Comparison of ENCODE assay signal across 7 mouse cellular contexts in genomic region chr1:177257178-177258033, GRCm38 (mm10). TPM values are rescaled to one million over a fixed set of nuclear protein-coding genes. Genes with fewer than 3 reads are reported as not detected.
DNase-seq lines count a peak whose midpoint lies in the region; ATAC-seq and TF ChIP-seq lines count a peak whose summit lies in the region.

No protein-coding gene starts in this region.

- no peak for TF ChIP-seq CTCF in kidney, adult 2 months (conservative IDR thresholded peaks at IDR 0.05; ENCODE audit: insufficient read depth, insufficient read length, low read depth, low read length)

- peaks cover 11% of the 10 kb centered on the region; the same call in 1 of the 2 replicates for H3K4me1 ChIP-seq in embryonic facial prominence, embryonic 12.5 days
- no peaks in the 10 kb centered on the region for H3K4me1 ChIP-seq in kidney, adult 2 months (ENCODE audit: control insufficient read depth, insufficient read depth, low read length)
- H3K4me1 ChIP-seq in limb, embryonic 12.5 days (replicated peaks): peaks cover 22% of the 10 kb centered on the region
- H3K4me1 ChIP-seq in midbrain, embryonic 14.5 days (ENCODE audit: control insufficient read depth, insufficient read depth, low read length): peaks cover 12% of the 10 kb centered on the region

- H3K9ac ChIP-seq in embryonic facial prominence, embryonic 12.5 days: peak overlapping the region; percentile 87
- H3K9ac ChIP-seq in limb, embryonic 12.5 days (replicated peaks): peak overlapping the region; percentile 96
- H3K9ac ChIP-seq in midbrain, embryonic 14.5 days (replicated peaks; ENCODE audit: low read length): peak overlapping the region; percentile 98

- peak; percentile 24; the same call in 1 of the 2 replicates for ATAC-seq in embryonic facial prominence, embryonic 12.5 days (ENCODE audit: insufficient number of reproducible peaks, insufficient read depth, low FRiP score, low TSS enrichment)
- ATAC-seq in limb, embryonic 12.5 days (ENCODE audit: insufficient number of reproducible peaks, insufficient read depth, low FRiP score, low TSS enrichment, low read depth): peak; percentile 56
- peak; percentile 74 for ATAC-seq in midbrain, embryonic 14.5 days (ENCODE audit: low FRiP score, low TSS enrichment)

- no peaks in the 10 kb centered on the region for H3K36me3 ChIP-seq in embryonic facial prominence, embryonic 12.5 days
- H3K36me3 ChIP-seq in kidney, adult 2 months (ENCODE audit: control insufficient read depth, insufficient read depth, low read length): no peaks in the 10 kb centered on the region
- no peaks in the 10 kb centered on the region for H3K36me3 ChIP-seq in limb, embryonic 12.5 days
- no peaks in the 10 kb centered on the region for H3K36me3 ChIP-seq in midbrain, embryonic 14.5 days (ENCODE audit: control insufficient read depth, insufficient read depth, low read length)

- H3K27ac ChIP-seq in embryonic facial prominence, embryonic 12.5 days: peak overlapping the region; percentile 98
- H3K27ac ChIP-seq in kidney, adult 2 months (ENCODE audit: insufficient read depth, low read depth, low read length): 0 out of 2 replicates have a peak overlapping the region, but pooled peaks have one; percentile 5
- peak overlapping the region; percentile 99 for H3K27ac ChIP-seq in limb, embryonic 12.5 days
- H3K27ac ChIP-seq in midbrain, embryonic 14.5 days (replicated peaks; ENCODE audit: low read depth, low read length): peak overlapping the region; percentile 100

- under 1% methylated on average over 64 of the region's 86 CpGs for WGBS in embryonic facial prominence, embryonic 12.5 days
- 1% methylated on average over 75 of the region's 86 CpGs for WGBS in kidney, adult 2 months
- WGBS in limb, embryonic 12.5 days: under 1% methylated on average over 66 of the region's 86 CpGs
- under 1% methylated on average over 66 of the region's 86 CpGs for WGBS in midbrain, embryonic 14.5 days

- peak overlapping the region; percentile 60 for H3K4me2 ChIP-seq in embryonic facial prominence, embryonic 12.5 days (replicated peaks)
- peak overlapping the region; percentile 89 for H3K4me2 ChIP-seq in limb, embryonic 12.5 days
- H3K4me2 ChIP-seq in midbrain, embryonic 14.5 days (ENCODE audit: low read length): peak overlapping the region; percentile 85

- no peaks in the 10 kb centered on the region for H3K9me3 ChIP-seq in embryonic facial prominence, embryonic 12.5 days
- H3K9me3 ChIP-seq in limb, embryonic 12.5 days: no peaks in the 10 kb centered on the region
- H3K9me3 ChIP-seq in midbrain, embryonic 14.5 days (ENCODE audit: control insufficient read depth, low read length): no peaks in the 10 kb centered on the region

- no peaks in the 10 kb centered on the region for H3K27me3 ChIP-seq in embryonic facial prominence, embryonic 12.5 days
- H3K27me3 ChIP-seq in kidney, adult 2 months (replicated peaks; ENCODE audit: control insufficient read depth, insufficient read depth, low read length): no peaks in the 10 kb centered on the region
- no peaks in the 10 kb centered on the region for H3K27me3 ChIP-seq in limb, embryonic 12.5 days
- H3K27me3 ChIP-seq in midbrain, embryonic 14.5 days (ENCODE audit: control insufficient read depth, insufficient read depth, low read length): no peaks in the 10 kb centered on the region

- no peak for TF ChIP-seq POLR2A in kidney, adult 2 months (IDR thresholded peaks at IDR 0.05; ENCODE audit: low read depth, low read length)

- H3K4me3 ChIP-seq in embryonic facial prominence, embryonic 12.5 days: peak overlapping the region; percentile 97
- H3K4me3 ChIP-seq in kidney, adult 2 months (ENCODE audit: insufficient read depth, low read depth, low read length): peak overlapping the region; percentile 77
- H3K4me3 ChIP-seq in limb, embryonic 12.5 days (replicated peaks): peak overlapping the region; percentile 96
- peak overlapping the region; percentile 92 for H3K4me3 ChIP-seq in midbrain, embryonic 14.5 days (replicated peaks; ENCODE audit: low read depth, low read length)

- peak; percentile 72 for DNase-seq in adrenal gland, postnatal 14 days
- peak; percentile 72 to 76 for DNase-seq in heart, adult 18-20 months
- peak; percentile 72 for DNase-seq in kidney, adult 2 months
- peak; percentile 86 for DNase-seq in midbrain, embryonic 14.5 days
- peak; percentile 60 to 62 for DNase-seq in spleen, adult 18-20 months

RNA-seq across cellular contexts. Expression of gene Akt3, which starts 0.6 kb away (rescaled TPM):
- 26.9 and 33.3 TPM in 2 replicates for total RNA-seq in adrenal gland, postnatal 14 days (2021)
- polyA plus RNA-seq in embryonic facial prominence, embryonic 12.5 days (2016; fragmentation: Nextera tagmentation; extraction: Ambion mirVana): 9.8 and 10.2 TPM in 2 replicates
- total RNA-seq in heart, adult 18-20 months (2021): 10 to 100 TPM; 16.9 to 19.8 TPM
- polyA plus RNA-seq in kidney, adult 2 months (2012; rRNA removed): 2.7 and 3.6 TPM in 2 replicates
- 9.1 and 9.8 TPM in 2 replicates for polyA plus RNA-seq in limb, embryonic 12.5 days (2016; fragmentation: Nextera tagmentation; extraction: Ambion mirVana)
- 27.3 and 33.7 TPM in 2 replicates for polyA plus RNA-seq in midbrain, embryonic 14.5 days (2014; fragmentation: Nextera tagmentation; extraction: Ambion mirVana)

Comparison
In these comparisons a context has a peak if more than half of its experiments do, and no peak if none do; other contexts are left out.
1. Peak in every context shown above with its lines: DNase-seq, ATAC-seq, H3K4me3 ChIP-seq and H3K27ac ChIP-seq.
2. ATAC-seq: peak in every context shown above with its lines; median percentile 74 in midbrain, embryonic 14.5 days; 56 in limb, embryonic 12.5 days; 24 in embryonic facial prominence, embryonic 12.5 days.
3. H3K27ac ChIP-seq: peak in every context shown above with its lines; median percentile 100 in midbrain, embryonic 14.5 days; 99 in limb, embryonic 12.5 days; 98 in embryonic facial prominence, embryonic 12.5 days; 5 in kidney, adult 2 months.